Mouse (Mus musculus) testis, adult 2 months (tissue): ENCODE data around the gene Mrpl35. TPM values are rescaled to one million over a fixed set of nuclear protein-coding genes. Genes with fewer than 3 reads are reported as not detected.

Experiments used
- H3K27ac ChIP-seq: fragments of 200-500 bp; 2 replicates; pipeline ENCODE4 v1.5.1; 2012; ENCODE audit warnings: low read depth, low read length; ENCODE audit not compliant: control insufficient read depth, insufficient read depth
- H3K27me3 ChIP-seq: fragments of 200-500 bp; 2 replicates; pipeline ENCODE4 v1.6.1; 2012; ENCODE audit warnings: mild to moderate bottlenecking, low read length, moderate library complexity; ENCODE audit not compliant: control insufficient read depth, insufficient read depth
- H3K36me3 ChIP-seq: fragments of 200-500 bp; 2 replicates; pipeline ENCODE4 v1.6.1; 2012; ENCODE audit warnings: mild to moderate bottlenecking, low read length; ENCODE audit not compliant: control insufficient read depth, insufficient read depth
- H3K4me1 ChIP-seq: fragments of 200-500 bp; 2 replicates; pipeline ENCODE4 v1.6.1; 2012; ENCODE audit warnings: low read length; ENCODE audit not compliant: control insufficient read depth, insufficient read depth
- H3K4me3 ChIP-seq: fragments of 200-500 bp; 2 replicates; pipeline ENCODE4 v1.5.1; 2012; ENCODE audit warnings: low read depth, mild to moderate bottlenecking, low read length, moderate library complexity, mixed read lengths; ENCODE audit not compliant: control insufficient read depth
- CTCF ChIP-seq: fragments of 200-500 bp; IDR thresholded peaks from 2 replicates; pipeline ENCODE4 v1.5.1; 2012; ENCODE audit warnings: low read depth, mild to moderate bottlenecking, inconsistent platforms, low read length, moderate library complexity; ENCODE audit not compliant: control insufficient read depth, insufficient read depth, insufficient replicate concordance
- POLR2A ChIP-seq: fragments of 200-500 bp; IDR thresholded peaks from 2 replicates; pipeline ENCODE4 v1.6.1; 2012; ENCODE audit warnings: low read depth, mild to moderate bottlenecking, inconsistent platforms, low read length, moderate library complexity; ENCODE audit not compliant: control insufficient read depth
- polyA plus RNA-seq: library from polyadenylated mRNA; depleted of rRNA; stranded (reverse); fragments of >200 nt; gene quantifications from 2 replicates; pipeline ENCODE4 v1.2.3, GENCODE M21; 2012

The Mrpl35 gene
- polyA plus RNA-seq, 1 experiment: 26.4 TPM

- no peaks in the 10 kb centered on the region for H3K36me3 ChIP-seq
- TF ChIP-seq POLR2A: no peak
- TF ChIP-seq CTCF: no peak
Measured at GRCm38 (mm10) chr6:71791771-71792170, 35.0 kb downstream of the Mrpl35 start.

GRCm38 (mm10) chr6:71788348-71788747, 38.4 kb downstream of the Mrpl35 start:
- Histone ChIP-seq H3K27me3 (no peaks in the 10 kb centered on the region), H3K36me3 (no peaks in the 10 kb centered on the region), H3K4me3 (no peak overlapping the region), H3K4me1 (no peaks in the 10 kb centered on the region), H3K27ac (no peak overlapping the region)
- no peak for TF ChIP-seq POLR2A

More at GRCm38 (mm10) chr6:71791771-71792170, 35.0 kb downstream of the Mrpl35 start:
- Histone ChIP-seq H3K27ac (no peak overlapping the region), H3K4me3 (no peak overlapping the region), H3K4me1 (no peaks in the 10 kb centered on the region), H3K27me3 (no peaks in the 10 kb centered on the region)

- Histone ChIP-seq H3K27me3 (no peaks in the 10 kb centered on the region), H3K27ac (no peak overlapping the region), H3K4me1 (no peaks in the 10 kb centered on the region), H3K4me3 (no peak overlapping the region), H3K36me3 (no peaks in the 10 kb centered on the region)
- TF ChIP-seq POLR2A (no peak), CTCF (no peak)
Measured at GRCm38 (mm10) chr6:71783165-71783564, 43.6 kb downstream of the Mrpl35 start.

- Histone ChIP-seq H3K27me3 (no peaks in the 10 kb centered on the region), H3K4me1 (no peaks in the 10 kb centered on the region), H3K4me3 (no peak overlapping the region), H3K27ac (no peak overlapping the region), H3K36me3 (no peaks in the 10 kb centered on the region)
- no peak for TF ChIP-seq POLR2A
- TF ChIP-seq CTCF: no peak
Measured at GRCm38 (mm10) chr6:71780431-71780830, 46.3 kb downstream of the Mrpl35 start.

DNA sequence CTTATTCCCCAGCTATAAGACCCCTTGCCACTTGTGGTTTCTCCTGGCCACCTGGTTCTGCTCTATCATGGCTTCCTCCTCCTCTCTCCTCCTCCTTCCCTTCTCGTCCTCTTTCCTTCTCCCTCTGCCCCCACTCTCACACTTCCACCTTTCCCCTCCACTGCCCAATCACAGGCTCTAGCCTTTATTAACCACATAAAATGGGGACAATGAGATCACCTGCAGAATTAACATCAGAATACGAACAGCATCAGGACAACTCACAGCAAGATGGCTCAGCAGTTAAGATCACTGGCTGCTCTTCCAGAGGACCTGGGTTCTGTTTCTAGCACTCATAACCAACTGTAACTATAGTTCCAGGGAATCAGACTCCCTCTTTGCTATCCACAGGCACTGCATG, 46.9 kb downstream of the Mrpl35 start:
- TF ChIP-seq POLR2A (no peak), CTCF (no peak)
- Histone ChIP-seq H3K27me3 (no peaks in the 10 kb centered on the region), H3K4me3 (no peak overlapping the region), H3K27ac (no peak overlapping the region), H3K4me1 (no peaks in the 10 kb centered on the region), H3K36me3 (no peaks in the 10 kb centered on the region)

DNA sequence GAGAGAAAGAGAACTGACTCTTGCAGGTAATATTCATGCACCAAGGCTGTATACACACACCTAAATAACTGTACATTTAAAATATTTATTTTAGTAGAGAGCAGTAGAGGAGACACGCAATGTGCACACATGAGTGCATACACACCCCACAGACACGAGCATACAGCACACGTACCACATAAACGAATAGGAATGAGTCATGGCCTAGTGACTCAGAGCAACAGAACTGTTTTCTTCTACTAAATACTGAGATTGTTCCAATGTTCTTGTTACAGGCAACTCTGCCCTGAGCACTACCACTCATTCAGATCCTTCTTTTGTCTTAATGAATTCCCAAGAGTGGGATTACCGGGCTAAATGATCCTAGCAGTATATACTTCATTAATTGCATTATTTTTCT, 48.8 kb downstream of the Mrpl35 start:
- Histone ChIP-seq H3K27ac (no peak overlapping the region), H3K4me3 (no peak overlapping the region), H3K4me1 (no peaks in the 10 kb centered on the region), H3K27me3 (no peaks in the 10 kb centered on the region), H3K36me3 (no peaks in the 10 kb centered on the region)
- TF ChIP-seq POLR2A (no peak), CTCF (no peak)

GRCm38 (mm10) chr6:71772636-71773208, 54.0 kb downstream of the Mrpl35 start:
- no peaks in the 10 kb centered on the region for H3K36me3 ChIP-seq
- H3K27ac ChIP-seq: no peak overlapping the region
- H3K27me3 ChIP-seq: no peaks in the 10 kb centered on the region
- no peaks in the 10 kb centered on the region for H3K4me1 ChIP-seq
- no peak overlapping the region for H3K4me3 ChIP-seq
- TF ChIP-seq POLR2A (no peak), CTCF (no peak)

DNA sequence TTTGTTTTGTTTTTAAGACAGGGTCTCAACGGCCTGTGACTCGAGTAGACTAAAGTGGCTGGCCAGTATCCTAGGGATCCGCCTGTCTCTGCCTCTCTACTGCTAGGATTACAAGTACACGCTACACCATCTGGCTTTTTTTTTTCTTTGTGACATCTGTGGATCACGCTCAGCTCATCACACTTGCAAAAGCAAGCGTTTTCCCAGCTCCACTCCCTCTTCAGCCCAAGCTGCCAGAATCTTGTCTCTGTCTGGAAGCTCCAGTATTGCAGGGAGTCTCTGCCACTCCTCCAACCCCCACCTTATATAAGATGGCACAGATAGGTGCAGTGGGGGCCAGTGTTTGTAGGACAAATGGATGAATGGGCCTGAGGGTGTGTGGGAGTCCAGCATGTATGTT, 54.6 kb downstream of the Mrpl35 start:
- no peak for TF ChIP-seq CTCF
- TF ChIP-seq POLR2A: no peak
- Histone ChIP-seq H3K27ac (no peak overlapping the region), H3K27me3 (no peaks in the 10 kb centered on the region), H3K36me3 (no peaks in the 10 kb centered on the region), H3K4me3 (no peak overlapping the region), H3K4me1 (no peaks in the 10 kb centered on the region)
